Mouse (Mus musculus) cerebellum, adult 2 months (tissue): ENCODE measurements around the gene Nudt9. TPM values are rescaled to one million over a fixed set of nuclear protein-coding genes. Genes with fewer than 3 reads are reported as not detected.

Experiments used
- DNase-seq, 2 experiments: peaks; one replicate each; pipeline ENCODE4 v3.0.0; 2021
- H3K27ac ChIP-seq: fragments of 200-500 bp; 2 replicates; pipeline ENCODE4 v1.5.1; 2012; ENCODE audit warnings: low read length, control low read depth, inconsistent platforms; ENCODE audit not compliant: insufficient read depth
- H3K27me3 ChIP-seq: fragments of 200-500 bp; 2 replicates; pipeline ENCODE4 v1.6.1; 2012; ENCODE audit warnings: inconsistent platforms, mild to moderate bottlenecking, low read length, moderate library complexity; ENCODE audit not compliant: control insufficient read depth, insufficient read depth
- H3K4me1 ChIP-seq: fragments of 200-500 bp; 2 replicates; pipeline ENCODE4 v1.6.1; 2011; ENCODE audit warnings: low read length; ENCODE audit not compliant: control insufficient read depth, insufficient read depth
- H3K4me3 ChIP-seq: fragments of 200-500 bp; replicated peaks from 2 replicates; pipeline ENCODE3; 2011; ENCODE audit warnings: mild to moderate bottlenecking, low read depth, low read length, control low read depth; ENCODE audit not compliant: insufficient read depth
- CTCF ChIP-seq: fragments of 200-500 bp; IDR thresholded peaks from 2 replicates; pipeline ENCODE4 v1.5.1; 2011; ENCODE audit warnings: low read depth, mild to moderate bottlenecking, control low read depth, low read length, moderate library complexity, borderline replicate concordance; ENCODE audit not compliant: insufficient read depth
- POLR2A ChIP-seq: fragments of 200-500 bp; IDR thresholded peaks from 2 replicates; pipeline ENCODE4 v1.6.1; 2011; ENCODE audit warnings: low read length, control low read depth, borderline replicate concordance; ENCODE audit not compliant: insufficient read depth
- WGBS: fragments of 180-500 bp; shearing (Covaris S2); methylation state at CpG from one replicate; pipeline ENCODE4 v1.1.7; 2018; 5-methylcytosine and 5-hydroxymethylcytosine counted together
- polyA plus RNA-seq: library from polyadenylated mRNA; depleted of rRNA; stranded (reverse); fragments of >200 nt; gene quantifications from 2 replicates; pipeline ENCODE4 v1.2.3, GENCODE M21; 2012

Nudt9 gene
- polyA plus RNA-seq, 1 experiment = 78.5 TPM

GRCm38 (mm10) chr5:104060429-104060828 is 14.3 kb downstream of the Nudt9 start:
- no peak for DNase-seq
- H3K27ac ChIP-seq = no peak overlapping the region

GRCm38 (mm10) chr5:104061936-104062772 is 16.0 kb downstream of the Nudt9 start:
- Histone ChIP-seq H3K4me3 (no peak overlapping the region), H3K4me1 (no peaks in the 10 kb centered on the region), H3K27me3 (no peaks in the 10 kb centered on the region), H3K27ac (no peak overlapping the region)
- 74% methylated on average over 13 of the region's 13 CpGs for WGBS
- DNase-seq = peak in 1 of 2 experiments; percentile 33
- TF ChIP-seq POLR2A (no peak), CTCF (no peak)

More at GRCm38 (mm10) chr5:104060429-104060828, 14.3 kb downstream of the Nudt9 start:
- 38% methylated on average over 5 of the region's 5 CpGs for WGBS
- no peaks in the 10 kb centered on the region for H3K4me1 ChIP-seq
- H3K4me3 ChIP-seq = no peak overlapping the region
- TF ChIP-seq POLR2A (no peak), CTCF (no peak)
- no peaks in the 10 kb centered on the region for H3K27me3 ChIP-seq

- no peak overlapping the region; the same call in 1 of the 2 replicates for H3K27ac ChIP-seq
- no peak for DNase-seq
- 89% methylated on average over 11 of the region's 11 CpGs for WGBS
- TF ChIP-seq POLR2A = no peak
- no peaks in the 10 kb centered on the region for H3K4me1 ChIP-seq
- H3K4me3 ChIP-seq = no peak overlapping the region
- H3K27me3 ChIP-seq = no peaks in the 10 kb centered on the region
These were observed 16.9 kb downstream of the Nudt9 start for GRCm38 (mm10) chr5:104062773-104063551.

- DNase-seq = no peak
- 85% methylated on average over 7 of the region's 7 CpGs for WGBS
- Histone ChIP-seq H3K4me1 (no peaks in the 10 kb centered on the region), H3K27ac (no peak overlapping the region), H3K4me3 (no peak overlapping the region), H3K27me3 (no peaks in the 10 kb centered on the region)
- TF ChIP-seq CTCF (peak; percentile 63), POLR2A (no peak)
These were observed 22.6 kb downstream of the Nudt9 start for GRCm38 (mm10) chr5:104068751-104069150.

GRCm38 (mm10) chr5:104071048-104071447 is 24.9 kb downstream of the Nudt9 start:
- no peak for TF ChIP-seq CTCF
- no peak for TF ChIP-seq POLR2A
- H3K4me1 ChIP-seq = no peaks in the 10 kb centered on the region
- DNase-seq = no peak
- no peak overlapping the region for H3K27ac ChIP-seq
- H3K4me3 ChIP-seq = no peak overlapping the region
- no peaks in the 10 kb centered on the region for H3K27me3 ChIP-seq
- WGBS = 73% methylated on average over 4 of the region's 4 CpGs

- 30% methylated on average over 7 of the region's 8 CpGs for WGBS
- TF ChIP-seq CTCF (no peak), POLR2A (no peak)
These were observed 26.3 kb downstream of the Nudt9 start for GRCm38 (mm10) chr5:104072272-104072886.

GRCm38 (mm10) chr5:104073602-104074001 is 27.5 kb downstream of the Nudt9 start:
- H3K27me3 ChIP-seq = no peaks in the 10 kb centered on the region
- no peak overlapping the region for H3K4me3 ChIP-seq
- WGBS = 83% methylated on average over 5 of the region's 5 CpGs
- H3K27ac ChIP-seq = no peak overlapping the region
- H3K4me1 ChIP-seq = no peaks in the 10 kb centered on the region
- TF ChIP-seq CTCF (no peak), POLR2A (no peak)
- DNase-seq = no peak

More at GRCm38 (mm10) chr5:104072272-104072886, 26.3 kb downstream of the Nudt9 start:
- DNase-seq = no peak
- Histone ChIP-seq H3K27ac (no peak overlapping the region), H3K4me1 (no peaks in the 10 kb centered on the region), H3K4me3 (no peak overlapping the region), H3K27me3 (no peaks in the 10 kb centered on the region)

- peak; percentile 50 to 64 for DNase-seq
- TF ChIP-seq POLR2A (no peak), CTCF (peak; percentile 75)
- Histone ChIP-seq H3K27ac (no peak overlapping the region), H3K4me3 (no peak overlapping the region), H3K4me1 (no peaks in the 10 kb centered on the region), H3K27me3 (no peaks in the 10 kb centered on the region)
- WGBS = 28% methylated on average over 12 of the region's 12 CpGs
These were observed 28.3 kb downstream of the Nudt9 start for GRCm38 (mm10) chr5:104074388-104074787.
